Mouse (Mus musculus) embryonic facial prominence, embryonic 11.5 days (tissue): ENCODE results near the gene Wasf2. TPM values are rescaled to one million over a fixed set of nuclear protein-coding genes. Genes with fewer than 3 reads are reported as not detected.

ENCODE experiments used
- ATAC-seq: fragments of 200-750 bp; cut with Nextera tagmentation; replicated peaks from 2 replicates; pipeline ENCODE4 v1.8.0; 2017; ENCODE audit warnings: low read depth; ENCODE audit not compliant: insufficient number of reproducible peaks, low FRiP score, low TSS enrichment
- DNase-seq: peaks from one replicate; pipeline ENCODE4 v3.0.0-alpha.2; 2015; ENCODE audit warnings: low spot score
- H3K27ac ChIP-seq: fragments of 300-500 bp; sonication (generic); replicated peaks from 2 replicates; pipeline ENCODE4 v1.5.1; 2014; ENCODE audit warnings: mild to moderate bottlenecking, low read depth, low read length, control low read depth
- H3K27me3 ChIP-seq: fragments of 300-500 bp; sonication (generic); 2 replicates; pipeline ENCODE4 v1.6.1; 2014; ENCODE audit warnings: mild to moderate bottlenecking, low read length, moderate library complexity, mixed read lengths; ENCODE audit not compliant: control insufficient read depth, insufficient read depth
- H3K36me3 ChIP-seq: fragments of 300-500 bp; sonication (generic); replicated peaks from 2 replicates; pipeline ENCODE4 v1.6.1; 2014; ENCODE audit warnings: low read depth, mild to moderate bottlenecking, low read length, moderate library complexity, mixed read lengths; ENCODE audit not compliant: control insufficient read depth, insufficient read depth
- H3K4me1 ChIP-seq: fragments of 300-500 bp; sonication (generic); 2 replicates; pipeline ENCODE4 v1.6.1; 2014; ENCODE audit warnings: low read length, mixed read lengths; ENCODE audit not compliant: control insufficient read depth, insufficient read depth
- H3K4me2 ChIP-seq: fragments of 300-500 bp; sonication (generic); 2 replicates; pipeline ENCODE4 v1.6.1; 2014; ENCODE audit warnings: low read depth, mild to moderate bottlenecking, control low read depth, low read length, moderate library complexity
- H3K4me3 ChIP-seq: fragments of 300-500 bp; sonication (generic); 2 replicates; pipeline ENCODE4 v1.5.1; 2014; ENCODE audit warnings: low read depth, low read length, control low read depth
- H3K9ac ChIP-seq: fragments of 300-500 bp; sonication (generic); replicated peaks from 2 replicates; pipeline ENCODE4 v1.6.1; 2014; ENCODE audit warnings: mild to moderate bottlenecking, control low read depth, low read length
- H3K9me3 ChIP-seq: fragments of 300-500 bp; sonication (generic); replicated peaks from 2 replicates; pipeline ENCODE4 v1.6.1; 2016; ENCODE audit warnings: mild to moderate bottlenecking, low read length, inconsistent platforms, mixed read lengths; ENCODE audit not compliant: control insufficient read depth
- WGBS: fragments of 180-500 bp; shearing (Covaris S2); extraction: QIAGEN DNeasy Blood & Tissue Kit; methylation state at CpG from one replicate; pipeline ENCODE4 v1.1.7; 2014; 5-methylcytosine and 5-hydroxymethylcytosine counted together
- polyA plus RNA-seq: library from polyadenylated mRNA; unstranded; fragments of >200 nt; fragmentation: Nextera tagmentation; extraction: Ambion mirVana; gene quantifications from 2 replicates; pipeline ENCODE4 v1.2.1, GENCODE M21; 2014

The Wasf2 gene
- polyA plus RNA-seq, 1 experiment from 2014 or later = 75.9 TPM

DNA sequence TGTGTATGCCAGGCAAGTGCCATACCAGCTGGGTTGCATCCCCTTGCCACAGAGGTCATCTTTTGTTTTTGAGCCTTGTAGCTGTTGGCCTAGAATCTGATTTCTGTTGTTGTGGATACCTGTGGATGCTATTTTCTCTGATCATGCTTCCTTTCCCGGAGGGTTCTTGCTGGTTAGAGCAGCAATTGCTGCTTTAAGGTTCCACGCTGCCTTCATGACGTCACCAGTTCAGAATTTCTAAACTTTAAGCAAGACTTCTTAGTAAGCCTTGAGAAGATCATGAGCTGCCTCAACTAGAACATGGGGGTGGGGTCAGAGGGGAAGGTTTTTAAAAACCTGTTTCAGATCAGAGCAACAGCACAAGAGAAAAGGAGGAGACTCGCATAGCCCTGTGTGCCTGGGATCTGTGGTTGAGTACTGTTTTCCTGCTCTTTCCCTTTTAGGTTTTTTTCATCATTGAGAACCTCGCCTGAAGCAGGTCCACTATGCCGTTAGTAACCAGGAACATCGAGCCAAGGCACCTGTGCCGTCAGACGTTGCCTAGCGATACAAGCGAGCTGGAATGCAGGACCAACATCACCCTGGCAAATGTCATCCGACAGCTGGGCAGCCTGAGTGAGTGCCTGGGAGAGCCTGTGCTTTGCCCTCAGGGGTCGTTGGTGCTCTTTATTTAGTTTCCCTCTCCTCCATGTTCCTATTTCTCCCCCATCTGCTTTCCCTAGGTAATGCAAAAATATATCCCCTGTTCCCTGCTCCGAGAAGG, 45.9 kb downstream of the Wasf2 start:
- 58% methylated on average over 14 of the region's 14 CpGs for WGBS
- ATAC-seq = no peak

DNA sequence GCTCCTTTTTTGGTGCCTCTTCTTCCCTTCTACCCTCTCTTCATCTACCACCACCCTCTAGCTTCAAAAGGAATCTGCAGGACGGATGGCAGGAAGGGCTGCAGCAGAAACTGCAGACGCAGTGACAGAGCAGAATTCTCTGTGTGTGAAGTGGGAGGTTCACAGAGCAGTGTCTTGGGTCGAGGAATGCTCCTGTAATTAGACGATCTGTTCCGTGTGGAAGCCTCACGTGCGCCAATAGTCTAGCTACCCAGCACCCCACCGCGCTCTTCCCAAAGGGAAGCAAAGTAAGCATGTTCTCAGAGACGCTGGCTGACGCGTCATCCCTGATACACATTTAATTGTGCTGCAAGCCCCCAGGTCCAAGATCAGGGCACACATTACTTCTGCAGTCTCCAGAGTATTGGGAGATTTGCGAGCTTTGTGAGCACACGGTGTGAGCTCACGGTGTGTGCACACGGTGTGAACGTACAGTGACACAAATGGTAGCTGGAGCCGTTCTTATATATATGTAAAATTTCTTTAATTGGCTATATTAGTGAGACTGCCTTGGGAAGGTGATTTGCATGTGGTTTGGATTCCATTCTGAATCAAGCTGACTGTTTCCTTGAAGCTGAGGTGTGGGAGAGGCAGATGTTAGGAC, 46.6 kb downstream of the Wasf2 start:
- no peak for DNase-seq
- H3K9me3 ChIP-seq = no peaks in the 10 kb centered on the region
- H3K27ac ChIP-seq = no peak overlapping the region
- no peak for ATAC-seq
- WGBS = 83% methylated on average over 18 of the region's 18 CpGs
- peaks cover 3% of the 10 kb centered on the region; the same call in 1 of the 2 replicates for H3K4me1 ChIP-seq
- H3K27me3 ChIP-seq = no peaks in the 10 kb centered on the region
- H3K4me3 ChIP-seq = no peak overlapping the region
- H3K4me2 ChIP-seq = no peak overlapping the region
- no peak overlapping the region; the same call in 1 of the 2 replicates for H3K9ac ChIP-seq
- peaks cover 7% of the 10 kb centered on the region; the same call in 1 of the 2 replicates for H3K36me3 ChIP-seq

More for the DNA sequence above, 45.9 kb downstream of the Wasf2 start:
- H3K9ac ChIP-seq = no peak overlapping the region
- H3K4me1 ChIP-seq = peaks cover 3% of the 10 kb centered on the region; the same call in 1 of the 2 replicates
- H3K27me3 ChIP-seq = no peaks in the 10 kb centered on the region
- no peaks in the 10 kb centered on the region for H3K9me3 ChIP-seq
- no peak for DNase-seq
- H3K36me3 ChIP-seq = peaks cover 7% of the 10 kb centered on the region; the same call in 1 of the 2 replicates
- no peak overlapping the region for H3K4me3 ChIP-seq
- H3K4me2 ChIP-seq = no peak overlapping the region
- no peak overlapping the region for H3K27ac ChIP-seq

DNA sequence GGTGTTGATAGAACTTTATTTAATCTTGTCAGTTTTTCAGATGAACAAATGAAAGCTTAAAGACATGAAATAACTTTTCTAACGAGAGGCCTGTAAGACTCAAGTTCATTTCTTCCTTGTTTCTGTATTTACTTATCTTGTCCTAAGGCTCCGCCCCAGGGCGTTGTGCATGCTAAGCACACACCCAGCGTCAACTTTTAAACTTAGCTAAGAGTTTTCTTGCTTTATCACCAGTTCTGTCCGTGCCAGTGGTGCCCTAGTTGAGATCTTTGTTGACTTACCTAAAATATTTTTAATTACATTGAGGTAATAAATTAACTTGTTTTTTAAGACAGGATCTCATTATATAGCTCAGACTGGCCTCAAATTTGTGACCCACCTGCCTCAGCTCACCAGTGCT, 48.0 kb downstream of the Wasf2 start:
- 87% methylated on average over 5 of the region's 5 CpGs for WGBS
- Histone ChIP-seq H3K4me3 (no peak overlapping the region), H3K9me3 (no peaks in the 10 kb centered on the region), H3K9ac (no peak overlapping the region), H3K27me3 (no peaks in the 10 kb centered on the region), H3K36me3 (peaks cover 7% of the 10 kb centered on the region; the same call in 1 of the 2 replicates), H3K4me1 (peaks cover 3% of the 10 kb centered on the region; the same call in 1 of the 2 replicates), H3K4me2 (no peak overlapping the region), H3K27ac (no peak overlapping the region)
- DNase-seq = no peak
- ATAC-seq = no peak

- DNase-seq (no peak), ATAC-seq (no peak)
- no peaks in the 10 kb centered on the region for H3K27me3 ChIP-seq
- peaks cover 8% of the 10 kb centered on the region for H3K4me1 ChIP-seq
- 95% methylated on average over 7 of the region's 7 CpGs for WGBS
- no peaks in the 10 kb centered on the region for H3K9me3 ChIP-seq
- no peak overlapping the region for H3K4me3 ChIP-seq
- no peak overlapping the region for H3K9ac ChIP-seq
- H3K27ac ChIP-seq = no peak overlapping the region
- H3K4me2 ChIP-seq = no peak overlapping the region
- H3K36me3 ChIP-seq = peaks cover 7% of the 10 kb centered on the region; the same call in 1 of the 2 replicates
Measured at GRCm38 (mm10) chr4:133179258-133179657, 49.0 kb downstream of the Wasf2 start.

DNA sequence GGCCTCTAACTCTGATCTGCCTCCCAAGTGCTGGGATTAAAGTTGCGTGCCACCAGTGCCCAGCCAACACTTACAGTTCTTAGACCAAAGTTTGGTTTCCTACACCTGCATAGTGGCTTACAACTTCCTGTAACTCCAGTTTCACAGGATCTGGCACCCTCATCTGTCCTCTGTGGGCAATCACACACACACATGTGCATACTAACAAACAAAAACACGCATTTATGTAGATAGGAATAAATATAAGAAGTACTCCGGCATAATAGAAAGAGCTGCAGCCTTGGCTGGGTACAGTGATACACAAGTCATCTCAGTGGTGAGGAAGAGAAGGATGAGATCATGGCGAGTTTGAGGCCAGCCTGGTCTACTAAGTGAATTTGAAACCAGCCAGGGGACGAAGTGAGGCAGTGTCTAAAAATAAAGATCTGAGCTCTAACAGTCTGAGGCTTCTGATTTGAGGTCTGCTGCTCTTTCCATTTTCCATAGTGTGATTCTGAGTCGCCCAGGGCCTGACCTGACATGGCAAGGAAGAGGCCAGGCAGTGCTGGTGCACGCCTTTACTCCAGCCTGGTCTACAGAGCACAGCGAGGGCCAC, 52.2 kb downstream of the Wasf2 start:
- no peaks in the 10 kb centered on the region for H3K9me3 ChIP-seq
- peaks cover 12% of the 10 kb centered on the region for H3K4me1 ChIP-seq
- no peak overlapping the region for H3K4me2 ChIP-seq
- DNase-seq (no peak), ATAC-seq (no peak)
- H3K27ac ChIP-seq = no peak overlapping the region
- 91% methylated on average over 8 of the region's 8 CpGs for WGBS
- peaks cover 4% of the 10 kb centered on the region; the same call in 1 of the 2 replicates for H3K36me3 ChIP-seq
- H3K9ac ChIP-seq = no peak overlapping the region
- H3K4me3 ChIP-seq = no peak overlapping the region
- H3K27me3 ChIP-seq = no peaks in the 10 kb centered on the region

GRCm38 (mm10) chr4:133184031-133184897, 54.0 kb downstream of the Wasf2 start:
- Histone ChIP-seq H3K4me1 (peaks cover 12% of the 10 kb centered on the region), H3K27me3 (no peaks in the 10 kb centered on the region), H3K27ac (peak overlapping the region; percentile 9; the same call in 1 of the 2 replicates), H3K9me3 (no peaks in the 10 kb centered on the region), H3K4me3 (no peak overlapping the region), H3K36me3 (no peaks in the 10 kb centered on the region; the same call in 1 of the 2 replicates), H3K9ac (no peak overlapping the region), H3K4me2 (no peak overlapping the region)
- DNase-seq (no peak), ATAC-seq (no peak)
- WGBS = 60% methylated on average over 14 of the region's 14 CpGs

- Histone ChIP-seq H3K4me1 (peaks cover 12% of the 10 kb centered on the region), H3K4me2 (no peak overlapping the region), H3K9me3 (no peaks in the 10 kb centered on the region), H3K4me3 (no peak overlapping the region), H3K36me3 (peaks cover 2% of the 10 kb centered on the region; the same call in 1 of the 2 replicates), H3K27ac (peak overlapping the region; percentile 29; the same call in 1 of the 2 replicates), H3K27me3 (no peaks in the 10 kb centered on the region), H3K9ac (no peak overlapping the region)
- ATAC-seq (no peak), DNase-seq (no peak)
- 48% methylated on average over 15 of the region's 15 CpGs for WGBS
Measured at GRCm38 (mm10) chr4:133184898-133185665, 54.8 kb downstream of the Wasf2 start.
